Mouse (Mus musculus) heart, embryonic 12.5 days (tissue): ENCODE results near the gene Dusp5. TPM values are rescaled to one million over a fixed set of nuclear protein-coding genes. Genes with fewer than 3 reads are reported as not detected.
A peak's percentile ranks its signal among the peaks of the same experiment; 100 is the strongest.
"Not testable (repeated sequence)": the region's sequence is repeated elsewhere in the genome, so short reads cannot be mapped to it uniquely, and the experiment has no call there.

ENCODE experiments used
- ATAC-seq: fragments of 200-750 bp; cut with Nextera tagmentation; 2 replicates; pipeline ENCODE4 v1.8.0; 2017; ENCODE audit warnings: moderate TSS enrichment, moderate library complexity; ENCODE audit not compliant: insufficient number of reproducible peaks, low FRiP score
- H3K27ac ChIP-seq: fragments of 300-500 bp; sonication (generic); 2 replicates; pipeline ENCODE4 v1.5.1; 2016; ENCODE audit warnings: mild to moderate bottlenecking, moderate library complexity; ENCODE audit not compliant: poor library complexity, severe bottlenecking
- H3K27me3 ChIP-seq: fragments of 300-500 bp; sonication (generic); replicated peaks from 2 replicates; pipeline ENCODE4 v1.6.1; 2016; ENCODE audit warnings: mild to moderate bottlenecking, moderate library complexity
- H3K36me3 ChIP-seq: fragments of 300-500 bp; sonication (generic); 2 replicates; pipeline ENCODE4 v1.6.1; 2016; ENCODE audit warnings: mild to moderate bottlenecking, moderate library complexity
- H3K4me1 ChIP-seq: fragments of 300-500 bp; sonication (generic); replicated peaks from 2 replicates; pipeline ENCODE4 v1.6.1; 2016; ENCODE audit warnings: mild to moderate bottlenecking
- H3K4me2 ChIP-seq: fragments of 300-500 bp; sonication (generic); 2 replicates; pipeline ENCODE4 v1.6.1; 2016; ENCODE audit warnings: mild to moderate bottlenecking, moderate library complexity
- H3K4me3 ChIP-seq: fragments of 300-500 bp; sonication (generic); 2 replicates; pipeline ENCODE4 v1.5.1; 2016; ENCODE audit warnings: mild to moderate bottlenecking
- H3K9ac ChIP-seq: fragments of 300-500 bp; sonication (generic); 2 replicates; pipeline ENCODE4 v1.6.1; 2016; ENCODE audit warnings: mild to moderate bottlenecking, moderate library complexity
- H3K9me3 ChIP-seq: fragments of 300-500 bp; sonication (generic); replicated peaks from 2 replicates; pipeline ENCODE4 v1.6.1; 2016; ENCODE audit warnings: mild to moderate bottlenecking, moderate library complexity
- WGBS: fragments of 180-500 bp; shearing (Covaris S2); methylation state at CpG from one replicate; pipeline ENCODE4 v1.1.7; 2016; 5-methylcytosine and 5-hydroxymethylcytosine counted together
- polyA plus RNA-seq: library from polyadenylated mRNA; unstranded; fragments of >200 nt; fragmentation: Nextera tagmentation; extraction: Ambion mirVana; gene quantifications from 2 replicates; pipeline ENCODE4 v1.2.1, GENCODE M21; 2016

Gene Dusp5
- polyA plus RNA-seq, 1 experiment from 2014 or later: 12.4 TPM

- Histone ChIP-seq H3K4me3 (no peak overlapping the region), H3K27ac (no peak overlapping the region), H3K9me3 (0 out of 2 replicates have a peak, but pooled peaks cover under 1% of the 10 kb centered on the region), H3K4me1 (peaks cover 35% of the 10 kb centered on the region), H3K36me3 (no peaks in the 10 kb centered on the region), H3K4me2 (no peak overlapping the region), H3K27me3 (no peaks in the 10 kb centered on the region), H3K9ac (no peak overlapping the region)
- peak; percentile 45; the same call in 1 of the 2 replicates for ATAC-seq
- 10% methylated on average over 8 of the region's 8 CpGs for WGBS
Observed at GRCm38 (mm10) chr19:53578597-53579252, 49.8 kb downstream of the Dusp5 start.

DNA sequence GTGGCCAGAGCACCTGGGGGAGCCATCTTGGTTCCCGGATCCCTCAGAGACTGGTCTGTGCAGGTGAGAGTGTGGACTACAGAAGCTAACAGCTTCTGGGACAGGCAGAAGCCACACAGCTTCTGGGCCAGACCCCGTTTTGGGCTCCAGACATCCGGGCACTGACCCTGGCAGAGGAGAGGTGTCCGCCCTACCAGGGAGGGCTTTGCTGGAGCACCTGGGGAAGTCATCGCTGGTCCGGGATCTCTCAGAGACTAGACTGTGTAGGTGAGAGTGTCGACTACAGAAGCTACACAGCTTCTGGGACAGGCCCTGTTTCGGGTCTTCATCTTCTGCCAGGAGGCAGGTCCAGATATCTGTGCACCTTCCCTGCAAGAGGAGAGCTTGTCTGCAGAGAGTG, 51.4 kb downstream of the Dusp5 start:
- not testable (repeated sequence) for H3K4me3 ChIP-seq, H3K27me3 ChIP-seq, H3K9ac ChIP-seq, H3K27ac ChIP-seq, H3K36me3 ChIP-seq, ATAC-seq, H3K4me2 ChIP-seq
- WGBS: 82% methylated on average over 8 of the region's 8 CpGs
- Histone ChIP-seq H3K9me3 (peaks cover 16% of the 10 kb centered on the region), H3K4me1 (peaks cover 25% of the 10 kb centered on the region)

GRCm38 (mm10) chr19:53587686-53588085, 58.8 kb downstream of the Dusp5 start:
- H3K27ac ChIP-seq, H3K4me3 ChIP-seq, H3K27me3 ChIP-seq, H3K4me2 ChIP-seq, H3K36me3 ChIP-seq, H3K9ac ChIP-seq, H3K4me1 ChIP-seq, ATAC-seq: not testable (repeated sequence)
- WGBS: 81% methylated on average over 3 of the region's 3 CpGs
- peaks cover 25% of the 10 kb centered on the region for H3K9me3 ChIP-seq

GRCm38 (mm10) chr19:53588968-53589367, 60.1 kb downstream of the Dusp5 start, which contains the start of gene Nutf2-ps1:
Gene Nutf2-ps1 (minus strand): TSS chr19:53589068.
- not testable (repeated sequence) for ATAC-seq, H3K4me1 ChIP-seq, H3K4me3 ChIP-seq, H3K9ac ChIP-seq, H3K27me3 ChIP-seq, H3K36me3 ChIP-seq, H3K4me2 ChIP-seq, H3K27ac ChIP-seq
- H3K9me3 ChIP-seq: peaks cover 22% of the 10 kb centered on the region
- WGBS: 91% methylated on average over 7 of the region's 7 CpGs

Other genes starting within 250 kb of the Dusp5 start
- 40.0 and 42.7 TPM in 2 replicates for gene Mxi1, start 218.6 kb upstream of the Dusp5 start, polyA plus RNA-seq
- not detected in 2 replicates for gene Gm10197, start 157.3 kb upstream of the Dusp5 start, polyA plus RNA-seq
- gene Smndc1, start 138.5 kb upstream of the Dusp5 start, polyA plus RNA-seq: 30.5 and 33.0 TPM in 2 replicates
- gene Nutf2-ps1, start 60.0 kb downstream of the Dusp5 start, polyA plus RNA-seq: 314 and 321 TPM in 2 replicates
- 45.6 and 47.1 TPM in 2 replicates for gene Smc3, start 71.3 kb downstream of the Dusp5 start, polyA plus RNA-seq
- 51.8 and 54.0 TPM in 2 replicates for gene Rbm20, start 148.2 kb downstream of the Dusp5 start, polyA plus RNA-seq